7 mouse cellular contexts compared by ENCODE assay signal in the genomic region with DNA sequence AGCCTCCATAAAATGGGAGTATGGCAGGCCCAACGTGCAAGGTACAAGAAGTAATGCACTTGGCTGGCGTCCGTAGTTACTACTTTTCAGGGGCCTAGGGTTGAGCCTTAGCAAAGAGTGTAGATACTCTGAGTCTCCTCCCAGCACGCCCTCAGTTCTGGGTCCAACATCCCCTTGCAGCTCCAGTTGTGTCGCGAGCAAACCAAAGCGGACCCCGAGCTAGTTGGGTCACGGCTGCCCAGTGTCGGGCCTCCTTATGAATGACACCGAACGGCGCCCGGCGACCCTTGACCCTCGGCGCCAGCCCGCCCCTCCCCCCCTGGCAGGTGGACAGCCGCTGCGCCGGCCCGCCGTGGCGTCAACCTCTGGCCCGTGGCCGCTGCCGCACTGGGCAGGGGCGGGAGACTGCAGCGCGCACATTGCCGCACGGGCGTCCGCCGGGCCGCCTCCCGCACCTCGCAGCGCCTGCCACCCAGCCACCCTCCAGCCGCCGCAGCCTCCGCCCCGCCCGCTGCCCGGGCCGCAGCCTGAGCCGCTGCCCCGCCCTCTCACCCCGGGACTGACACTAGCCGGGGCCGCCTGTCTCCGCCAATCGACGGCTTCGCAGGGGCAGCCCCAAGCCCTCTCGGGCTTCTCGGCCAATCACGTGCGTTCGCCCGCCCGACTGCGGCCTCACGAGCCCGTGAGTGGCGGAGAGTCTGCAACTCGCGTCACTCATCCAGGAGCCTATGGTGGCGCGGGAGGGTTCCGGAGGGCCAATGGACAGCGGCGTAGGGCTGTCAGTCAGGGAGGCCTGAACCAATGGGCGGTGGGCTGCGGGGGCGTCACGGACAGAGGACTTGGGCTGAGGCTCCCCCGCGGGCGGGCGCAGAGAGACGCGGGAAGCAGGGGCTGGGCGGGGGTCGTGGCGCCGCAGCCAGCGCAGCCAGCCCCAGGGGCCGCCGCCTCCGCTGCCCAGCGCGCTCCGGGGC. TPM values are rescaled to one million over a fixed set of nuclear protein-coding genes. Genes with fewer than 3 reads are reported as not detected.
DNase-seq lines count a peak whose midpoint lies in the region; ATAC-seq and TF ChIP-seq lines count a peak whose summit lies in the region.

A gene (plus strand): TSS at position 844 of the 971 bp plus-strand sequence.

- H3K9me3 ChIP-seq in embryonic facial prominence, embryonic 10.5 days = no peaks in the 10 kb centered on the region
- no peaks in the 10 kb centered on the region for H3K9me3 ChIP-seq in intestine, postnatal 0 days (ENCODE audit: control insufficient read depth)
- H3K9me3 ChIP-seq in midbrain, embryonic 12.5 days = no peaks in the 10 kb centered on the region

- 0 out of 2 replicates have a peak, but pooled peaks have one; percentile 58 for TF ChIP-seq POLR2A in small intestine, adult 2 months (IDR thresholded peaks at IDR 0.05; ENCODE audit: low read depth, low read length)

- peak within 1 kb of the TSS; percentile 87 for H3K4me3 ChIP-seq in embryonic facial prominence, embryonic 10.5 days
- peak within 1 kb of the TSS; percentile 95 for H3K4me3 ChIP-seq in intestine, postnatal 0 days (ENCODE audit: low read depth, low read length)
- H3K4me3 ChIP-seq in midbrain, embryonic 12.5 days = peak within 1 kb of the TSS; percentile 95
- H3K4me3 ChIP-seq in small intestine, adult 2 months (ENCODE audit: low read depth, low read length) = peak within 1 kb of the TSS; percentile 95

- WGBS in embryonic facial prominence, embryonic 10.5 days = under 1% methylated on average over 94 of the region's 94 CpGs
- WGBS in intestine, postnatal 0 days = under 1% methylated on average over 84 of the region's 94 CpGs
- WGBS in midbrain, embryonic 12.5 days = under 1% methylated on average over 63 of the region's 94 CpGs
- WGBS in small intestine, adult 2 months = 1% methylated on average over 93 of the region's 94 CpGs

- intact Hi-C loops in left cerebral cortex, postnatal 4 days (cut with DNase I) = no loop called here

- peaks cover 38% of the 10 kb centered on the region for H3K36me3 ChIP-seq in embryonic facial prominence, embryonic 10.5 days (replicated peaks)
- H3K36me3 ChIP-seq in intestine, postnatal 0 days (ENCODE audit: control insufficient read depth, insufficient read depth) = peaks cover 11% of the 10 kb centered on the region; the same call in 1 of the 2 replicates
- peaks cover 22% of the 10 kb centered on the region for H3K36me3 ChIP-seq in midbrain, embryonic 12.5 days
- no peaks in the 10 kb centered on the region for H3K36me3 ChIP-seq in small intestine, adult 2 months (ENCODE audit: control insufficient read depth, insufficient read depth, low read length)

- peak within 1 kb of the TSS; percentile 83 for H3K9ac ChIP-seq in intestine, postnatal 0 days (ENCODE audit: low read depth, low read length)
- peak within 1 kb of the TSS; percentile 87 for H3K9ac ChIP-seq in midbrain, embryonic 12.5 days (replicated peaks)

- H3K4me1 ChIP-seq in embryonic facial prominence, embryonic 10.5 days = peaks cover 41% of the 10 kb centered on the region
- H3K4me1 ChIP-seq in intestine, postnatal 0 days (replicated peaks; ENCODE audit: control insufficient read depth, insufficient read depth, low read length) = peaks cover 5% of the 10 kb centered on the region; the same call in 1 of the 2 replicates
- peaks cover 29% of the 10 kb centered on the region for H3K4me1 ChIP-seq in midbrain, embryonic 12.5 days
- peaks cover 12% of the 10 kb centered on the region; the same call in 1 of the 2 replicates for H3K4me1 ChIP-seq in small intestine, adult 2 months (ENCODE audit: control insufficient read depth, insufficient read depth, insufficient read length, low read length)

- ATAC-seq in intestine, postnatal 0 days = peak; percentile 97
- peak; percentile 100 for ATAC-seq in midbrain, embryonic 12.5 days (ENCODE audit: low FRiP score, low read depth)

- peak; percentile 98 for DNase-seq in adrenal gland, postnatal 10 days
- peak; percentile 99 for DNase-seq in embryonic facial prominence, embryonic 10.5 days (ENCODE audit: low spot score)
- DNase-seq in gonadal fat pad, adult 2 months (ENCODE audit: low read depth) = peak; percentile 91
- peak; percentile 99 for DNase-seq in left cerebral cortex, postnatal 4 days

- TF ChIP-seq CTCF in intestine, postnatal 0 days (IDR thresholded peaks at IDR 0.05; ENCODE audit: low read depth) = no peak
- no peak for TF ChIP-seq CTCF in small intestine, adult 2 months (IDR thresholded peaks at IDR 0.05; ENCODE audit: extremely low read depth, insufficient read length, insufficient replicate concordance, low read depth, low read length)

- peak within 1 kb of the TSS; percentile 96 for H3K4me2 ChIP-seq in intestine, postnatal 0 days (replicated peaks; ENCODE audit: low read depth)
- H3K4me2 ChIP-seq in midbrain, embryonic 12.5 days (replicated peaks) = peak within 1 kb of the TSS; percentile 98

- no peaks in the 10 kb centered on the region for H3K27me3 ChIP-seq in embryonic facial prominence, embryonic 10.5 days (replicated peaks; ENCODE audit: low read depth, poor library complexity, severe bottlenecking)
- H3K27me3 ChIP-seq in intestine, postnatal 0 days (replicated peaks; ENCODE audit: control insufficient read depth, insufficient read depth, low read length) = no peaks in the 10 kb centered on the region
- H3K27me3 ChIP-seq in midbrain, embryonic 12.5 days = no peaks in the 10 kb centered on the region
- no peaks in the 10 kb centered on the region for H3K27me3 ChIP-seq in small intestine, adult 2 months (ENCODE audit: control insufficient read depth, insufficient read depth, low read length)

- peak within 1 kb of the TSS; percentile 91 for H3K27ac ChIP-seq in embryonic facial prominence, embryonic 10.5 days (replicated peaks)
- peak within 1 kb of the TSS; percentile 88 for H3K27ac ChIP-seq in intestine, postnatal 0 days (ENCODE audit: low read depth, low read length)
- peak within 1 kb of the TSS; percentile 90 for H3K27ac ChIP-seq in midbrain, embryonic 12.5 days (replicated peaks)
- peak within 1 kb of the TSS; percentile 62 for H3K27ac ChIP-seq in small intestine, adult 2 months (ENCODE audit: insufficient read depth, low read depth, low read length)

RNA-seq across cellular contexts. Expression of the gene that starts here (rescaled TPM):
- 100 to 1,000 TPM; 253 to 325 TPM for total RNA-seq in adrenal gland, postnatal 10 days (2021)
- polyA plus RNA-seq in embryonic facial prominence, embryonic 10.5 days (2016; fragmentation: Nextera tagmentation; extraction: Ambion mirVana) = 150 and 153 TPM in 2 replicates
- polyA plus RNA-seq in gonadal fat pad, adult 2 months (2012; rRNA removed) = 127 and 129 TPM in 2 replicates
- 70.7 and 72.5 TPM in 2 replicates for polyA plus RNA-seq in intestine, postnatal 0 days (2015; fragmentation: Nextera tagmentation; extraction: Ambion mirVana)
- total RNA-seq in left cerebral cortex, postnatal 4 days (2021) = 100 to 1,000 TPM; 199 to 209 TPM
- polyA plus RNA-seq in midbrain, embryonic 12.5 days (2016; fragmentation: Nextera tagmentation; extraction: Ambion mirVana) = 193 and 207 TPM in 2 replicates
- 21.8 and 43.8 TPM in 2 replicates for polyA plus RNA-seq in small intestine, adult 2 months (2012; rRNA removed)

Comparison
In these comparisons a context has a peak if more than half of its experiments do, and no peak if none do; other contexts are left out.
1. Peak in every context shown above with its lines: DNase-seq, ATAC-seq, H3K4me3 ChIP-seq and H3K27ac ChIP-seq.